Mouse (Mus musculus) left cerebral cortex, adult 8-10 months (tissue): ENCODE results near the gene Rbm17. TPM values are rescaled to one million over a fixed set of nuclear protein-coding genes. Genes with fewer than 3 reads are reported as not detected.
"Not testable (repeated sequence)": the region's sequence is repeated elsewhere in the genome, so short reads cannot be mapped to it uniquely, and the experiment has no call there.

Experiments used
- DNase-seq, 2 experiments: peaks; one replicate each; pipeline ENCODE4 v3.0.0; 2022; ENCODE audit warnings: low spot score in 2 of 2
- total RNA-seq, 4 experiments: library from RNA; stranded (reverse); gene quantifications; 2 replicates each; pipeline ENCODE4 v1.2.4; 2022

Gene Rbm17
- total RNA-seq, 4 experiments from 2014 or later, result 80.0 to 96.6 (median 86.5) TPM

- no peak for DNase-seq
Measured at GRCm38 (mm10) chr2:11546091-11546490, 57.9 kb downstream of the Rbm17 start.

GRCm38 (mm10) chr2:11545380-11545779 is 58.6 kb downstream of the Rbm17 start:
- DNase-seq, result no peak

GRCm38 (mm10) chr2:11544342-11544741 is 59.6 kb downstream of the Rbm17 start:
- DNase-seq, result no peak

- DNase-seq, result no peak
Measured at GRCm38 (mm10) chr2:11543158-11543557, 60.8 kb downstream of the Rbm17 start.

- peak; percentile 26 to 40 for DNase-seq
Measured at GRCm38 (mm10) chr2:11542640-11543039, 61.3 kb downstream of the Rbm17 start.

GRCm38 (mm10) chr2:11542121-11542520 is 61.8 kb downstream of the Rbm17 start:
- no peak for DNase-seq

GRCm38 (mm10) chr2:11541528-11541927 is 62.4 kb downstream of the Rbm17 start:
- DNase-seq, result not testable (repeated sequence)

GRCm38 (mm10) chr2:11535966-11536365 is 68.0 kb downstream of the Rbm17 start:
- no peak for DNase-seq

Other genes with a start within 250 kb of the Rbm17 start
- 10 to 100 TPM; 28.1 to 40.4 (median 30.9) TPM for gene Pfkfb3, start 50.1 kb downstream of the Rbm17 start, total RNA-seq
- not detected for gene Gm17490, start 22.1 kb upstream of the Rbm17 start, total RNA-seq
- gene Il2ra, start 38.7 kb upstream of the Rbm17 start, total RNA-seq, result under 1 TPM in 3 of 4 experiments, not detected in 1; 0.11 to 0.26 (median 0.18) TPM
- gene Il15ra, start 101.1 kb upstream of the Rbm17 start, total RNA-seq, result 10 to 100 TPM in 2 of 4 experiments, 1 to 10 TPM in 2; 8.3 to 13.7 (median 11.3) TPM
- 100 to 1,000 TPM in 3 of 4 experiments, 10 to 100 TPM in 1; 98.2 to 122 (median 107) TPM for gene Fbh1, start 173.4 kb upstream of the Rbm17 start, total RNA-seq
- 10 to 100 TPM; 59.7 to 75.5 (median 63.2) TPM for gene Ankrd16, start 173.7 kb upstream of the Rbm17 start, total RNA-seq